Mouse (Mus musculus): Measurements from ENCODE around the gene Slc44a5. TPM values are rescaled to one million over a fixed set of nuclear protein-coding genes. Genes with fewer than 3 reads are reported as not detected.

Slc44a5 gene
- polyA plus RNA-seq, 1 experiment from 2014 or later = 1.8 TPM

GRCm38 (mm10) chr3:154174031-154174430 is 200.8 kb downstream of the Slc44a5 start:
- no peak for ATAC-seq (replicated peaks; ENCODE audit: insufficient number of reproducible peaks, low FRiP score, low TSS enrichment)
- H3K4me1 ChIP-seq (ENCODE audit: control insufficient read depth, insufficient read depth, low read length) = no peaks in the 10 kb centered on the region
- 54% methylated on average over 9 of the region's 9 CpGs for WGBS (ENCODE audit: insufficient replicate concordance)

GRCm38 (mm10) chr3:154174766-154175165 is 201.5 kb downstream of the Slc44a5 start:
- H3K4me2 ChIP-seq = no peak overlapping the region
- no peaks in the 10 kb centered on the region for H3K36me3 ChIP-seq (ENCODE audit: control insufficient read depth, insufficient read depth, low read length)
- H3K27ac ChIP-seq (ENCODE audit: low read depth, low read length) = no peak overlapping the region
- WGBS (ENCODE audit: insufficient replicate concordance) = 85% methylated on average over 7 of the region's 7 CpGs
- no peak overlapping the region for H3K4me3 ChIP-seq (ENCODE audit: low read depth, low read length)
- H3K9me3 ChIP-seq (replicated peaks; ENCODE audit: control insufficient read depth, low read length) = no peaks in the 10 kb centered on the region
- no peaks in the 10 kb centered on the region for H3K4me1 ChIP-seq (ENCODE audit: control insufficient read depth, insufficient read depth, low read length)
- no peaks in the 10 kb centered on the region for H3K27me3 ChIP-seq (ENCODE audit: control insufficient read depth, insufficient read depth, low read length)
- ATAC-seq (replicated peaks; ENCODE audit: insufficient number of reproducible peaks, low FRiP score, low TSS enrichment) = no peak
- no peak overlapping the region for H3K9ac ChIP-seq (ENCODE audit: low read depth, low read length)

More at GRCm38 (mm10) chr3:154174031-154174430, 200.8 kb downstream of the Slc44a5 start:
- Histone ChIP-seq H3K36me3 (ENCODE audit: control insufficient read depth, insufficient read depth, low read length) (no peaks in the 10 kb centered on the region), H3K27me3 (ENCODE audit: control insufficient read depth, insufficient read depth, low read length) (no peaks in the 10 kb centered on the region), H3K9me3 (replicated peaks; ENCODE audit: control insufficient read depth, low read length) (no peaks in the 10 kb centered on the region), H3K27ac (ENCODE audit: low read depth, low read length) (no peak overlapping the region), H3K4me3 (ENCODE audit: low read depth, low read length) (no peak overlapping the region), H3K9ac (ENCODE audit: low read depth, low read length) (no peak overlapping the region), H3K4me2 (no peak overlapping the region)

- no peak overlapping the region for H3K27ac ChIP-seq (ENCODE audit: low read depth, low read length)
- 48% methylated on average over 8 of the region's 8 CpGs for WGBS (ENCODE audit: insufficient replicate concordance)
- H3K9me3 ChIP-seq (replicated peaks; ENCODE audit: control insufficient read depth, low read length) = no peaks in the 10 kb centered on the region
- no peaks in the 10 kb centered on the region for H3K27me3 ChIP-seq (ENCODE audit: control insufficient read depth, insufficient read depth, low read length)
- no peak overlapping the region for H3K4me2 ChIP-seq
- no peak overlapping the region for H3K4me3 ChIP-seq (ENCODE audit: low read depth, low read length)
- no peaks in the 10 kb centered on the region for H3K4me1 ChIP-seq (ENCODE audit: control insufficient read depth, insufficient read depth, low read length)
- no peak overlapping the region for H3K9ac ChIP-seq (ENCODE audit: low read depth, low read length)
- no peak for ATAC-seq (replicated peaks; ENCODE audit: insufficient number of reproducible peaks, low FRiP score, low TSS enrichment)
- H3K36me3 ChIP-seq (ENCODE audit: control insufficient read depth, insufficient read depth, low read length) = no peaks in the 10 kb centered on the region
Measured at GRCm38 (mm10) chr3:154177665-154178305, 204.5 kb downstream of the Slc44a5 start.

GRCm38 (mm10) chr3:154179423-154179920 is 206.2 kb downstream of the Slc44a5 start:
- no peak for ATAC-seq (replicated peaks; ENCODE audit: insufficient number of reproducible peaks, low FRiP score, low TSS enrichment)
- 97% methylated on average over 2 of the region's 3 CpGs for WGBS (ENCODE audit: insufficient replicate concordance)
- H3K27me3 ChIP-seq (ENCODE audit: control insufficient read depth, insufficient read depth, low read length) = no peaks in the 10 kb centered on the region

GRCm38 (mm10) chr3:154182987-154183386 is 209.8 kb downstream of the Slc44a5 start:
- Histone ChIP-seq H3K27ac (ENCODE audit: low read depth, low read length) (no peak overlapping the region), H3K27me3 (ENCODE audit: control insufficient read depth, insufficient read depth, low read length) (no peaks in the 10 kb centered on the region), H3K9me3 (replicated peaks; ENCODE audit: control insufficient read depth, low read length) (no peaks in the 10 kb centered on the region), H3K36me3 (ENCODE audit: control insufficient read depth, insufficient read depth, low read length) (no peaks in the 10 kb centered on the region), H3K9ac (ENCODE audit: low read depth, low read length) (no peak overlapping the region), H3K4me2 (no peak overlapping the region), H3K4me3 (ENCODE audit: low read depth, low read length) (no peak overlapping the region), H3K4me1 (ENCODE audit: control insufficient read depth, insufficient read depth, low read length) (no peaks in the 10 kb centered on the region)
- no peak for ATAC-seq (replicated peaks; ENCODE audit: insufficient number of reproducible peaks, low FRiP score, low TSS enrichment)
- 67% methylated on average over 7 of the region's 7 CpGs for WGBS (ENCODE audit: insufficient replicate concordance)

More at GRCm38 (mm10) chr3:154179423-154179920, 206.2 kb downstream of the Slc44a5 start:
- Histone ChIP-seq H3K27ac (ENCODE audit: low read depth, low read length) (no peak overlapping the region), H3K4me1 (ENCODE audit: control insufficient read depth, insufficient read depth, low read length) (no peaks in the 10 kb centered on the region), H3K4me3 (ENCODE audit: low read depth, low read length) (no peak overlapping the region), H3K9ac (ENCODE audit: low read depth, low read length) (no peak overlapping the region), H3K36me3 (ENCODE audit: control insufficient read depth, insufficient read depth, low read length) (no peaks in the 10 kb centered on the region), H3K9me3 (replicated peaks; ENCODE audit: control insufficient read depth, low read length) (no peaks in the 10 kb centered on the region), H3K4me2 (no peak overlapping the region)

- Histone ChIP-seq H3K36me3 (ENCODE audit: control insufficient read depth, insufficient read depth, low read length) (no peaks in the 10 kb centered on the region), H3K4me3 (ENCODE audit: low read depth, low read length) (no peak overlapping the region), H3K27ac (ENCODE audit: low read depth, low read length) (no peak overlapping the region), H3K4me2 (no peak overlapping the region), H3K9me3 (replicated peaks; ENCODE audit: control insufficient read depth, low read length) (no peaks in the 10 kb centered on the region), H3K4me1 (ENCODE audit: control insufficient read depth, insufficient read depth, low read length) (no peaks in the 10 kb centered on the region), H3K9ac (ENCODE audit: low read depth, low read length) (no peak overlapping the region), H3K27me3 (ENCODE audit: control insufficient read depth, insufficient read depth, low read length) (no peaks in the 10 kb centered on the region)
- no peak for ATAC-seq (replicated peaks; ENCODE audit: insufficient number of reproducible peaks, low FRiP score, low TSS enrichment)
- WGBS (ENCODE audit: insufficient replicate concordance) = 78% methylated on average over 9 of the region's 9 CpGs
Measured at GRCm38 (mm10) chr3:154183957-154184356, 210.7 kb downstream of the Slc44a5 start.

- no peaks in the 10 kb centered on the region for H3K9me3 ChIP-seq (replicated peaks; ENCODE audit: control insufficient read depth, low read length)
- no peak overlapping the region for H3K9ac ChIP-seq (ENCODE audit: low read depth, low read length)
- H3K4me3 ChIP-seq (ENCODE audit: low read depth, low read length) = no peak overlapping the region
- WGBS (ENCODE audit: insufficient replicate concordance) = 60% methylated on average over 9 of the region's 9 CpGs
- H3K4me2 ChIP-seq = no peak overlapping the region
- H3K27ac ChIP-seq (ENCODE audit: low read depth, low read length) = no peak overlapping the region
- ATAC-seq (replicated peaks; ENCODE audit: insufficient number of reproducible peaks, low FRiP score, low TSS enrichment) = no peak
- H3K36me3 ChIP-seq (ENCODE audit: control insufficient read depth, insufficient read depth, low read length) = no peaks in the 10 kb centered on the region
- peaks cover 10% of the 10 kb centered on the region for H3K4me1 ChIP-seq (ENCODE audit: control insufficient read depth, insufficient read depth, low read length)
- H3K27me3 ChIP-seq (ENCODE audit: control insufficient read depth, insufficient read depth, low read length) = no peaks in the 10 kb centered on the region; the same call in 1 of the 2 replicates
Measured at GRCm38 (mm10) chr3:154188668-154189067, 215.4 kb downstream of the Slc44a5 start.

- Histone ChIP-seq H3K27ac (ENCODE audit: low read depth, low read length) (no peak overlapping the region), H3K9ac (ENCODE audit: low read depth, low read length) (0 out of 2 replicates have a peak overlapping the region, but pooled peaks have one; percentile 22), H3K36me3 (ENCODE audit: control insufficient read depth, insufficient read depth, low read length) (no peaks in the 10 kb centered on the region), H3K4me1 (ENCODE audit: control insufficient read depth, insufficient read depth, low read length) (peaks cover 10% of the 10 kb centered on the region), H3K4me2 (peak overlapping the region; percentile 45), H3K4me3 (ENCODE audit: low read depth, low read length) (no peak overlapping the region), H3K27me3 (ENCODE audit: control insufficient read depth, insufficient read depth, low read length) (no peaks in the 10 kb centered on the region; the same call in 1 of the 2 replicates), H3K9me3 (replicated peaks; ENCODE audit: control insufficient read depth, low read length) (no peaks in the 10 kb centered on the region)
- 6% methylated on average over 13 of the region's 14 CpGs for WGBS (ENCODE audit: insufficient replicate concordance)
- peak; percentile 54; the same call in 1 of the 2 replicates for ATAC-seq (replicated peaks; ENCODE audit: insufficient number of reproducible peaks, low FRiP score, low TSS enrichment)
Measured at GRCm38 (mm10) chr3:154192328-154193030, 219.2 kb downstream of the Slc44a5 start.
